Mouse (Mus musculus) retina, embryonic 14.5 days (tissue): ENCODE data around the gene Bap1.

Experiments used
- DNase-seq: peaks from one replicate; pipeline ENCODE4 v3.0.0-alpha.2; 2015; ENCODE audit warnings: low spot score

Bap1 gene

DNA sequence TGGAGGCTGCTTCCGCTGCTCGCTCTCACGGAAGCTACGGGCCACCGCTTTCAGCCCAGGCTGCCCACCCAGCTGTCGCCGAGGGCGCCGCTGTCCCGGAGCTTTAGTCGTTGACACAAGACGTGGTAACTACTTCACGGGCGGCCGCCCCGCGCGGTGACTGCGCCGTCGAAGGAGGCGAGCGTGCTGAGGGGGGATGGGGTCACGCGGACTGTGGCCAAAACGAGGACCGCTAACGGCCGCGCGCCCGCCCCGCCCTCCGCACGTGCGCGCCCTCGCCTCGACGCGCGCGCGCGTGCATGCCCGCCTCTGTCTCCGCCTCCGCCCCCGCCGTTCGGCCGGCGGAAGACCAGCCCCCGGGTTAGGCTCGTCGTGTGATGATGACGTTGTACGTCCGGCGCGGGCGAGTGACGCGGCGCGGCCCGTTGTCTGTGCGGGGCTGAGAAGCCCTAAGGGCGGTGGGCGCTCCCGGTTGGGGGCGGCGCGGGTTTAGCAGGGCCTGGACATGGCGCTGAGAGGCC, at the start of gene Bap1, which contains the start of gene Phf7:
Gene Bap1, plus strand, starts transcription at position 367 of the 521 bp plus-strand sequence.
Gene Phf7, minus strand, starts transcription at position 234 of the 521 bp plus-strand sequence.
- DNase-seq, result peak; percentile 97

DNA sequence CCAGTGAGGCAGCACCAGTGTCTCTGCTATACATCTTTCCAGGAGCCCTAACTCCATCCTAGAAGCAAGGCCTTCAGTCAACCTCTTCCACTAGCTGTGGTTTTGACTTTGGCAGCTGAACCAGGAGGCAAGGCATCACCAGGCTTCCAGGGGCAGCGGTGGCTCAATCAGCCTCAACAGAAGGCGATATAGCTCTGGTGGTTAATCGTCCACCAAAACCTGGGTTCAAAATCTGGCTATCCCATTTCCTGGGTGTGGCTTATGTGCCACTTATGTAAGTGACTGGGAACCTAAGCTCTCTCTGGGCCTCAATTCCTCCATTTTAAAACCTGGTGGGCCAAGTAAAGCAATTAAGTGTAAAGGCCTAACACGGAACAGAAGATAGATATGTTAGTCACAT, 46.4 kb upstream of the Bap1 start:
- DNase-seq, result no peak

DNA sequence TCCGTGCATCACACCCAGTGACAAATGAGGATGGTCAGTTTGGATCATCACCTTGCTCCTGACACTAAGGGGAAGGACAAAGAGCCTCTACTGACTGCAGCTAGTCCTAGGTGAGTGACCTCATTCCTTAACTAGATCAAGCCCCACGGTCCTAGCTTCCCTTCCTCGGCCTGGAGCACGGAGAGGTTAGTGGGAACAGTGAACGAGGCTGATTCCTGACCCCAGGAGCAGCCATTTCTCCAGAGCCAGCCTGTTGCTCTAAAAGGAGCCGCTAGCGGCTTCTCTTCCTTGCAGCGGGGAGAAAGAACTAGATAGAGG, 46.0 kb upstream of the Bap1 start:
- DNase-seq, result peak; percentile 41

DNA sequence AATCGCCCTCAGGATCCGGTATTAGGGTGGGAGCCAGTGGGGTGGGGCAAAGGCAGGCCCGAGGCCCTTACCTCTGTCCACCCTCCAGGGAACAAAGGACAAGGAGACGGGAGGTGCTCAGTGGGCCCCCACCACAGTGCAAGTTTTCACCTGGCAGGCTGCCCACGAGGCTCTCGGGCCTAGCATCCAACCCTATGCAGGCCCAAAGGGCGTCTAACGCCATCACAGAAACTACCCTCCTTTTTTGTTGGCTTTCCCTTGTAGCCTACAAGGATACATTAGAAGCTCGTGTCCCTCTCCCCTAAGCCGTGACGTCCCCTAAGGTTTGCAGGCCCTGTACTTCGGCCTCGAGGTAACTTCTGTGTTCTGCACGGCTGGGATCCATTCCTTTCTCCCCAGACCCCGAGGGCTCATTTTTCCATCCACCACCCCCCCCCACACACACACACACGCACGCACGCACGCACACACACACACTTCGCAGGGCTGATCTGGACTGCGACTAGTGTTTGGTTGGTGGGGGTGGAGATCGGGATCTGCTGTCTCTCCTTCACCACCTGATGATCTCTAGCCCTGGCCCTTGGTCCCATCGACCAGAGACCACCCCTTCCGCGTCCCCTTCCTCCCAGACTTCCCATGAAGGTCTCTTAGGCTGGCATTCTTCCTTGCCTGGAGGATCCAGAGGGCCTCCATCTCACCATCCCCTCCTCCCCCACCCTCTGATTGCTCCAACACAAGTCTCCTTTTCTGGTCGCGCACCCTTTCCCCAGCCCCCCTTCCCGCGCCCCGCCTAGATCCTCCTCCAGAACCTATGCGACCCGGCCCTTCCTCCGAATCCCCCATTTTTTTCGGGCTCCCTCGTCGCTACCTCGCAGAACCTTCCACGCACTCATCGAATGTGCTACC, 45.4 kb upstream of the Bap1 start:
- peak; percentile 45 for DNase-seq

DNA sequence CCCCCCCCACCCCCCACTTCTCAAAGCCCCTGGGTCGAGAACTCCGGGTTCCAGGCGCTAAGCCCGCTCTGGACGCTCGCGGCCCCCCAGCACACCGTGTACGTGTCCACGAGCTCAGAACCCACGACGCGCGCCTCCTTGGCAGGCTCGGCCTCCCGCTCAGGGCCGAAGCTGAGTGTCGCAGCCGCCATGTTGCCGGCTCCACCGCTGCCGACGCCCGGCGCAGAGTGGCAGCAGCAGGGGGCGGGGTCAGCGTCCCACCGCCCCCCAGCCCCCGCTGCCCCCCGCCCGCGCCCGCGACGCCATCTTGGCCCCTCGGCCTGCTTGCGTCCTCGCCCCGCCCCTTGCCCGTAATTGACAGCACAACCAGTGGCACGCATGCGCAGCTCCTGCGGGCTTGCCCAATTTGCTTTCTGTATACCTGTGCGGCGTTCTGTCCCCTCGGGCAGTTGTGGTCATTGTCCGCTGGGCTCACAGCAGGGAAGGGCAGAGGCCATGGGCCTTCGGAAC, 44.7 kb upstream of the Bap1 start:
- DNase-seq, result peak; percentile 97

DNA sequence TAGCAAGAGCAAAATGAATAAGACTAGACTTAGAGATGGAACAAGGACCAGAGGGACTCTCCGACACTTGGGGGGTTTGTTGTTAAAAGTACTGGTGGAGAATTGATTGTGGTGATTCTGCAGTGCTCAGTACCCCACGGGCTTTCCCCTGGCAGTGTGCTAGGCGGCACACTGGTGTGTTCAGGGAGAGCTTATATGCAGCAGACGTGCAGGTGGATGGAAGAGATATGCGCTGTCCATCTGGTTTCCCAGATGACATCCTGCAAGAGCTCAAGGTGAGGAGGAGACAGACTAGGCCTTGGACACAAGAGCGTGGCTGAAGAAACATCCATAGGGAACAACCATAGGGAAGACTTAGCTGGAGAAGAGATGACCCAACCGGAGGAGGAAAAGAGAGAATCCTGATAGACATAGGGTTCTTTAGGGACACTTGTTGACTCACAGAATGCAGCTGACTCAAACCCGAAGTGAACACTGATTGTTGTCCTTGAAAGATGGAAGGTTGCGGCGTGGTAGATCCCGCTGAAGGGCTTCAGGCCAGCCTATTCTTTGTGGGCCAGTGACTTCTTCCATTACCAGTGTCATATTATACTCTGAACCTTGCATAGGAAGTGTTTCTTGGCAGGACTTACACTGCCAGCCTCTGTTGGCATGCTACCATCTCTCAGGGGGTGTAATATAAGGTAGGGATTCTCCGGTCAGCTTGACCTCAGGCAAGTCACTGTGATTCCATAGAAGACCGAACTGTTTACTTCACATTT, 44.0 kb upstream of the Bap1 start:
- no peak for DNase-seq

DNA sequence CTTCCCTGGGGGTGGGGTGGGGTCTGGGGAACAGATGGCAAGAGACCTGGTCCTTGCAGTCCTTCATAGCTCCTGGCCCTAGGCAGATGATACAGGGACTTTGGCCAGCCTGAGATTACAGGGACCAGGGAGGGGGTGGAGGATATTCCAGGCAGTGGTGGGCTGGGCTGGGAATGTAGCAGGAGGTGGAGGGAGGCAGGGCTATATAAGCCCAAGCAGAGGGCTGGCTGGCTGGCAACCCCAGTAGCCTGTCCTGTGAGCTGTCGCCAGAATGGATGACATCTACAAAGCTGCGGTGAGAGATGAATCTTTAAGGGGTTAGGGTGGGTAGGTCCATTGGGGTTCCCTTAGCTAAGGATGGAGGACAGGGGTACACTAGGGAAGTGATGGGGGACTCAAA, 43.2 kb upstream of the Bap1 start, which contains the start of gene Tnnc1:
Gene Tnnc1, plus strand, starts transcription at position 229 of the 400 bp plus-strand sequence.
- no peak for DNase-seq

DNA sequence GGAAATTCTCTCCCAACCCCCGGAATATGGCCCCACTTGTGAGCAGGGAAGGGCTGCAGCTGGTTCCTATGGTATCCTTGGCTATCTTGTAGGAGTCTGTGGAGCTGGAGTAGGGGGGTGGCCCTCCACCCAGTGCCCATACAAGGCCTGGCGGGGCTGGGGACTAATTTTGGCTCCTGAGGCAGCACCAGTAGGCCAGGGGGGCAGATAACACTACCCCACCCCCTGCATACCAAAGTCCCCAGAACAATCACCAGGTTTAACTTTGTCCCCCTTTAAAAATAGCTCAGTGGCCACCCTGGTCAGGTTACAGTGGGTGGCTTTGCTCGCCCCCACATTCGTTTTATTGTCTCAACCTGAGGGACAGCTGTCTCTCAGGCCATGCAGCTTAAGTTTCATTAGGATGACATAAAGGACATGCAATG, 42.1 kb upstream of the Bap1 start:
- no peak for DNase-seq

DNA sequence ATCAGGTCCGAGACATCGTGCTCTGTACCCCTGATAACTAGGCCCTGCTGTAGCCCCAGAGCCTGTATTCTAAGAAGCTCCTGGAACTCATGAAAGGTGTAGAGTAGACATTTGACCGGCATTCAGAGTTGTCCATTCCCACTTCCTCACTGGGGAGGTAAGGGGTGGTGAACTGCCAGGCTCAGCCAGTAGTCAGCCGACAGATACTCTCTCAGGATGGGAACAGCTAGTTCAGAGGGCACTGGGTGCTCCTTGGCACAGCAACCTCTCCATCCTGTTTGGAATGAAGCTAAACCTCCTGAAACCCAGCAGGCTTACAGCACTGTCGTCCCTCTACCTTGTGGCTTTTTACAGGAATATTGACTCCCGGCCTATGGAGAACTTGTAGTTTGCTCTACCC, 39.4 kb upstream of the Bap1 start:
- DNase-seq, result no peak

DNA sequence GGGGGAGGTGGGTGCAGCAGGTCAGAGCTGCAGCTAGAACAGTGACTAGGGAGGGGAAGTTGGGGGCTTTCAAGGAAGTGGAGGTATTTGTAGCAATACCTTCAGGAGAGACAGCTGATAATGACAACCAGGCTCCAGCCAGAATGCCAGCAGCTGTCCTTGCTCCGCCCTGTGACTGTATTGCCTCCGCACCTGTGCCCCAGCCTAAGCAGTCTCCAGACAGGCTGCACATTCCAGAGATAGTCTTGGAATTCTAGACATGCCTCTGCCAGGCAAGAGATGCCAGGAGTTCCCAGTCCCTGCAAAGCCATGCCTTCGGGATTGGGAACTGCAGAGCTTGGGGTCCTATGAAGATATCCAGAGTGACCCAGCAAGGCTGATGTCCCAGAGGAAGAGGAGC, 38.8 kb upstream of the Bap1 start:
- DNase-seq, result no peak

DNA sequence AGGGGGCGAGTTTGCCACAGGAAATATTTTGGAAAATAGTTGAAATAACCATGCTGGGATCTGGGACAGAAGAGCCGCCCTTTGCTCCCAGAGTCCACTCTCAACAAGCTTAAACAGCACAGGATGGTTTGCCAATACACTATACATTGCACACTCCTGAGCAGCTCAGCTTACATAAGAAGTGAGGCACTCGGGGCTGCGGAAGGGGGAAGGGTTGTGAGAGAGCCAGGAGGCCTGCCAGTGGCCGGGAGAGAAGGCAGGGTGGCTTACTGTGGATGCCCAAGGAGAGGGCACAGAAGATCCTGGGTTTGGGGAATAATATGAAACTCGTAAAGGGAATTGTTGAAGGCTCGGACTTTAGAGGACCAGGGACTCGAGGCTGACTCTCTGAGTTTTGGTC, 37.4 kb upstream of the Bap1 start:
- DNase-seq, result no peak

DNA sequence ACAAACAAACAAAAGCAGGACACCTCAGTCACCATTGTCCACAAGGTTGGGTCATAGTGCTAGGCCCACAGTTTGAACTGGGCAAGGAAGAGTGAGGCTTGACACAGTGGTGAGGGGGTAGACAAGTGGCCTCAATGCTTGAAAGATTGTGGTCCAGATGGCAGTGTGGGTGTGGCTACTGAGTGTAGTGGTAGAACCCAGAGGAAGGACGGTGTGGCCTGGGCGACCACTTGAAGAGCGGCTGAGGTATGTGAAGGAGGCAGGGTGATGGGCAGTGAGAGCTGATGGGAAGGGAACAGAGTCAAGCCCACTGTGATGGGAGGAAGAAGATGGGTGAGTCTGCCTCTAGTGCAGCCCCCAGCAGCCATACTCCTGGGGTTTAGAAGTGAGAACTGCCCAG, 36.6 kb upstream of the Bap1 start:
- DNase-seq, result no peak

DNA sequence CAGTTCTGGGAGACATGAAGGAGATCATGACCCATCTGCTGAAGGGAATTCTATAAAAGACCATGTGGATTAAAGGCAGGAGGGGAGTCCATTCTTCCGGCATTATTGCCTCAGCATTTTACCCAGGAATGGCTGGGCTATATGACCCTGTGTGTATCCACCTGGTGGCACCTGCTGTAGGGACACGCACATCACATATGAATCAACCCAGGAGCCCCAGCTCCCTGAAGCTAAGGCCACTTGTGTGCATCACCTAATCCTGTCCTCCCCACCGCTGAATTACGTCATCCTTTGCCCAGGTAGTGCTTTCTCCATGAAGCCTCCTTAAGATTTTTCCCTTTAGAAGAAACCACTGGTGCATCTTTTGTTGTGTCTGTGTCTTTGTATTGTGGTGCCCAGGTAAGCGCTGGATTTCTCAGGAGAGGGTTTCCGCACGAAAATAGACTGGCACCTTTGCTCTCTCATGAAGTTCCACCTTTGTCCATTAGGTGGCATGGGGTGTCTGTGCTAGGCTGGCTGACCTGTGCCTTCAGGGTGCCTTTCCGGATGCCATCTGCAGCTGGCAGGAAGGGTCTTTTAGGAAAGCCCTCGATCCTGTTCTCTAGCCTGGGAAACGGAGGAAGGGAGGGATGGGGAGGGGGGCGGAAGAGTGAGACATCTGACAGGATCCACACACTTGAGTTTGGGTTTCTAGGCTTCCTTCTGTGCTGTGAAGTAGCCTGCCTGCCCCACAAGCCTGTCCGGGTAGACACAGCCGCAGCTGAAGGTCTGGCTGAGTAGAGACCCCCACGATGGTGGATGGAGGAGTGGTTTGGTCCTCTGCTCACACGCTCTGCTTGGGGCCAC, 35.9 kb upstream of the Bap1 start:
- peak; percentile 86 for DNase-seq

DNA sequence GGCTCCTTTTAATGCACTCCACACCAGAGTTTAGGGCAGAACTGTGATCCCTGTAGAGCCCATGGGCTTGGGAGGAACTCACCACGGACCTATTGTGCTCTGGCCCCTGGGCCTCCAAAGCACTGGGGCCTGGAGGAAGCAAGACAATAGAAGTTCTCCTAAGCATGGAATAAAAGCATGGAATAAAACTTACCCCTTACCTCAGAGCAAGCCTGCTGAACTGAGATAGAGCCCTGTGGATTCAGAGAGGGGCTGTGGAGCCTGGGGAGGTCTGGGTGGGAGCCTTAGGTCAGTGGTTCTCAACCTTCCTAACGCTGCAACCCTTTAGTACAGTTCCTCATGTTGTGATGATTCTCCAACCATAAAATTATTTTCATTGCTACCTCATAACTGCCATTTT, 34.4 kb upstream of the Bap1 start, which contains the start of gene Nisch:
Gene Nisch, minus strand, starts transcription at position 101 of the 400 bp plus-strand sequence.
- DNase-seq, result no peak

DNA sequence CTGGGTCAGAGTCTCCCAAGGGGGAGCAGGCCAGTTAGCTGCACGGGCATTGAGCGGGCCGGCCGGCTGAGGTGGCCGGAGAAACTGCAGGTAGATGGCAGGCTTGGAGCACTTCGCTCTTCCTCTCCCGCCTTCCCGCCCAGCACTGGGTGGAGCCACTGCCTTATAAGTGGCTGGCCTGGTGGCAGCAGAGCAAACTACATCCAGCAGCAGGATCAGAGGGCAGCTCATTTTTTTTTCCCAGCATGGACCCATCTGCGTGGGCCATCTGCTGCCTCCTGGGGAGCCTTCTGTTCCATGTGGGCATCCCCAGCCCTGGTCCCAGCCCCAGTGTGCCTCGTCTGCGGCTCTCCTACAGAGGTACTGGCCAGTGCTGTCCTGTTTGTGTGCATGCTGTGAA, 33.6 kb upstream of the Bap1 start, which contains the start of gene Sema3g:
Gene Sema3g, plus strand, starts transcription at position 195 of the 400 bp plus-strand sequence.
- peak; percentile 76 for DNase-seq

DNA sequence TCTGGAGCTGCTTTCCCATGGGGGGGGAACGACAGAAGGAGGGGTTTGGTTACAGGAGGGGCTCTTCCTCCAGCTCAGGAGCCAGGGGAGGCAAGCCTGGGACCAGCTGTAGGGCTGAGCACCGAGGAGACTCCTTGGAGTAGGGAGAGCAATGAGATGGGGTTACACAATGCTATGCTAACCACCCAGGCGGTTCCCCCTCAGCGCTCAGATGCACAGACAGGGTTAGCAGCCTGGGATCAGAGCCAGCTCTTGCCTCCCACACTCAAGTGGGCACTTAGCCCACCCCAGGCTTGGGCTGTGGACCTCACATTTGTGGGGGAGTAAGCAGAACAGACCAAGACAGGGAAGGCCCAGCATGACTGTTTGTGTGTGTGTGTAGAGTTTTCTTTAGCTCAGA, 24.3 kb upstream of the Bap1 start:
- DNase-seq, result no peak

DNA sequence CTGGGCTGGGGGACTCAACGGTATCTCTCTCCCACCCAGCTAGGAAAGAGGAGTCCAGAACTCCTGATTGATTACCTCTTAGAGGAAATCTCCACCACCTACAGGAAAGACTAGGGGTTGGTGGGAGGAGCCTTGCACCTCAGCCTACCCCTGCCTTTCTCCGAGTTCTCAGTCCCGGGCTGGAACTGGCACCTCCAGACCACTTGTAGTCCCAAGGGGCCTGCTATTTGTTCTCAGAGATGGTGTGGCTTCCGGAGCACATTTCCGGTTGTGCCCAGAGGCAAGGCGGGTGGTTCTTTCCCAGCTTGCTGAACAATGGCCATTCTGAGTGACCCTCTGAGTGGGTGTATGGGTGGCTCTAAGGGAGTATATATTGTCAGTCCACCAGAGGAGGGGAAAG, 23.0 kb upstream of the Bap1 start:
- no peak for DNase-seq

DNA sequence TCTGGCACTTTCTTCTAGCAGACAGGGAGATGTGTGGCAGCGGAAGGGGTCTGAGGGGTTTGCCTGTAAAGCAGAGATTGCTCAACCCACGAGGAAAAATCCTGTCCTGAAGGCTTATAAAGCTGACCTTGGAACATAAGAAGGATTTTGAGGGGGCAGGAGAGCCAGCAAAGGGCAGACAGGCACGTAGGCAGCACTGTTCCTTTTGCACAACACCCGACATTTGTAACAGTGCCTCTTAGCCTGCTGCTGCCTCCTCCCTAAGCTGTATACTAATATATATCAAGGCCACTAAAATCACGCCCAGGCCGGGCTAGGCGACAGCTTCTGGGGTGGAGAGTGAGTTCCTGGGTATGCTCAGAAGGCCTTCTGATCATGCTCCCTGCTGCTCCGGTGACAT, 20.8 kb upstream of the Bap1 start:
- DNase-seq, result no peak

DNA sequence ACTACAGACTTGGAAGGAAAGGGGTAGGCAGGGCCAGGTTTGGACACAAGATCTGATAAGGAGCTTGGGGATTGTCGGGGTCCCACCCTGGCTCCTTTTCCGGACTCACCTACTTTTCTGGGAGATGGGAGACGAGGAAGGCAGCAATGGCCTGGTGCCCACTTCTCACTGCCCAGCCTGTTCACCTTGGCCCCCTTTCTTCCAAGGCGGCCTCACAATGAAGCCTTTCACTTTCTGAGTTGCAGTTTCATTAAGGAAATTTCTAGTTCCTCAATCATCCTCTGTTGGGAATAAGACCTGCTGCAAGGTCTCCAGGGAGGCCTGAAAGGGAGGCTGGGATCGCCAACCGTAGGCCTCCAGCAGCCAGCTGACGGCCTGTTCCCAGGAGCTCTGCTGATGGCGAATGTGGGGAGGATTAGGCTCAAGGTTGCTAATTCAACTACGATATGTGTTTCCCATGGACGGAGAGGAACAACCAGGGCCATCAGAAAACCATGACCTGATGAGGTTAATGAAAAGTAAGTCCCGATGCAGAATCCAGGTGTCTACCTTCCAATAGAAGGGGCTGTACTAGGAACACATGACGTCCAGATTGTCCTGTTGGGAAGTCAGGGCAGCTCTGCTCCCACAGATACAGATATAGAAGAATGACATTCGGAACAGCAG, 18.7 kb upstream of the Bap1 start:
- no peak for DNase-seq

DNA sequence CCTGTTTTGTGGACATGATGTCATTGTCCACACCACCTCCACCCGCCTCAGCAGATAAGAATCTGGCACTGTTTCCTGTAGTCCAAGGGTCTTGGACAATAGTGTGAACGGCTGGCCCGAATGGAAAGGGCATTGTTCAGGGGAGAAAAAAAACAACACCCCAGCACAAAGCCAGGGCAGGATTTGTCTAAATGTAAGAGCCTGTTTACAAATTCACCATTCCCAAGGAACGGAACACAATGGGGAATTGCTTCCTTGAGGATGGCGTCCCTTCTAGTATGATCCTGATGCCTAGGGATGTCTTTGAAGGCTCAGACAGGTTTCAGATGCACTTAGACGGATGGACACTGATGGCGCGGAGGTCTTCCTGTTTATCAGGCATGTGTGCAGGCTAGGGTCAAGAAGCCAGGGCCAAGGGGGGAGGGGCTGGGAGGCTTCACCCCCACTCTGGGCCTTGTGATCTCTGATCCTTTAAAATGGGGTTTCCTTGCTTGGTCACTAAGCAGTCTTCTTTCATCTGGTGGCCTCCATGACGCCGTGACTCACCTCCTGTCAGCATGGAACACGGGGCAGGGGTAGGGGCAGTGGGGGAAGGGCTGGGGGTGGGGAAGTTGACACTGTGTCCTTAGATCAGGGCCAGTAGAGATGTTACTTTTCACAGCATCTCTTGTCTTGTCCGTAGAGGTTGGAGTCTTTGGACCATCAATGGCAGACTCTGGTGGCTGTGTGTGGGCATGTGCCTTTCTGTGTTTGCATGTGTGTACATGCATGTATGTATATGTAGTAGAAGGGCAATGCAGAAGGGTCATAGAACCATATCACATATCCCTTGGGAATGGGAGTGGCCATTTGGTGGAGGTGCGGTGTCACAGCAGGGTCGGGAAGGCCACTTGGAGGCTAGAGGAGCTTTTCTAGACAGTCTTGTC, 17.9 kb upstream of the Bap1 start:
- DNase-seq, result no peak
